Mouse (Mus musculus): ENCODE results near the gene Vmn2r104.

The Vmn2r104 gene

GRCm38 (mm10) chr17:20048236-20048635 lies at the start of gene Vmn2r104:
TSS of gene Vmn2r104 (minus strand) at chr17:20048336.
- DNase-seq (ENCODE audit: low spot score in 2 of 2) = no peak

GRCm38 (mm10) chr17:20074090-20074489 lies 26.0 kb upstream of the Vmn2r104 start:
- DNase-seq (ENCODE audit: low spot score in 2 of 2) = no peak

GRCm38 (mm10) chr17:20071656-20072396 lies 23.7 kb upstream of the Vmn2r104 start:
- no peak for DNase-seq (ENCODE audit: low spot score in 2 of 2)

Measured in frontal cortex, postnatal 36 days (tissue).